Mouse (Mus musculus) E14TG2a.4 (cell line): ENCODE measurements at regions not wholly inside any gene's neighbourhood (a gene's known extent, or its start where the extent isn't known, plus 50 kb on each side); places are given as distances from the start of the nearest gene placed in this dataset.

ENCODE experiments used
- CTCF ChIP-seq: conservative IDR thresholded peaks from 2 replicates; pipeline ENCODE4 v1.5.1; 2014; ENCODE audit warnings: low read length
- POU5F1 ChIP-seq: IDR thresholded peaks from 2 replicates; pipeline ENCODE4 v1.6.1; 2014; ENCODE audit warnings: low read length, borderline replicate concordance

DNA sequence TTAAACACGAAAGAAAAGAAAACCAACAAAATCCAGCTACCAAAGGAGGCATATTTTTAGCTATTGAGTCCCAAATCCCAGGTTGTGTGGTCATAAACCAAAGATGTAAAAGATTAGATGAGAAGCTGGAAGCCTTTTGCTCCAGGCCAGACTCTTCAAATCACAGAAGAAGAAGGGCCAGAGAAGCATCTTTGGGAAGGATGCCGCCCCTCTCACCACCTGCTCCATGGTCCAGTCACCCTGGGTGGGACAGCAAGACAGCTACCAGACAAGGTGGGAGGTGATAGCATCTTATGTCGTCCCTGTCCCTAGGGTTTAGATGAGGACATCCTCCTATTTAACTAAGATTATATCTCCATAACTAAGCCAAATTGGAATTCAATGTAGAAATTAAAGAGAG lies 95.1 kb upstream of the Myocd start:
- no peak for TF ChIP-seq CTCF
- no peak for TF ChIP-seq POU5F1
